Mouse (Mus musculus) lung, postnatal 25 days (tissue): ENCODE data around the gene Hils1.

Source experiments
- DNase-seq: peaks from one replicate; pipeline ENCODE4 v3.0.0; 2022; ENCODE audit warnings: low spot score

The Hils1 gene

DNA sequence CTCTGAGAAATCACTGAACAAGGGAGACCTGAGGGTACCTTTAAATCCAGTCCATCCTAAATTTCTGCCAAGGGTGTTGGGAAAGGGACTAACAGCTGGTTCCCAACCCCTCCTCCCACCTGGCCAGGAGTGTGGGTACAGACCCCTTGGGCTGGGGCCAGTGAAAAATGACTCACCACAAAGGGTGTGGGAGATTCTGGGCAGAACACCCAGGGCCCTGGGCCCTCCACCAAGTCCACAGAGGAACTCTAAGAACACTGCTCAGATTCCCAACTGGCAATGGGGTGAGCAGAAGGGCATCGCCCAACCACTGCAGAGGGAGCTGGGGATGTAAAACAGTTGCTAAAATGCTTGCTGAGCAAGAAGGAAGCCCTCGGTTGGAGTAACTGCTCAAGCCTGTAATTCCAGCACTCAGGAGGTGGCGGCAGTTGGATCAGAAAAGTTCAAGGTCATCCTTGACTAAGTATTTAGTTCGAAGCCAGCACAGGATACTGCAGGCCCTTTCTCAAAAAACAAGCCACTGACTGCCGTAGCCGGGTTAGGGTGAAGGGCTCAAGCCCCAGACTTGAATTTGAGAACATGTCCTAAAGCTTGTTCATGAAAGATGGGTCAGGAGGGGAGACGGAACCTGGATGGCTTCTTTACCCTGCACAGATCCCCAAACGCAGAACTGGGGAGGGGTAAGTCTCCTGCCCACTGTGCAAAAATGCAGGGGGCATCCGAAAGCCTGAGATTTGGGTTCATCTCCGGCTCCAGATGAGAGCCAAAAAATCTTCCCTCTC lies 21.6 kb downstream of the Hils1 start:
- DNase-seq, result no peak

DNA sequence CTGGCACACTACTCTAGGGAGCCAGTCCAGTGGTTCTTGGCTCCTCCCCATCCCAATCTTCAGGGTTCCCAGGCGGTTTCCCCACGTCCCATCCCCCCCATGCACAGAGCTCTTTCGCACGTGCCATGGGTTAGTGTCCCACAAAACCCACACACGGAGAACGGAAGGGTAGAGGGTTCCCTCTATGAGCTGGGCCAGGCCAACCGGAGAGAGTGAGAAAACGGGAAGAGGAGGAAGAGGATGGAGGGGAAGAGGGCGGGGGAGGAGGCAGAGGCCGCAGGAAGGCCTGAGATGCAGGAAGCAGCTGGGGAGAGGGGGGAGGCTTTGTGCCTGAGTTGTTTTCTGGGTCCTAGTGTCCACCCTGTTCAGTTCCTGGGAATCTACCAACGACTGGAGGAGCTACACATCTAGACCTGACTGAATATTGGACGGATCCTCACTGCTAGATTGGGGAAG lies 22.2 kb downstream of the Hils1 start:
- peak; percentile 89 for DNase-seq

GRCm38 (mm10) chr11:94990102-94990748 lies 22.8 kb downstream of the Hils1 start:
- DNase-seq, result no peak

- peak; percentile 95 for DNase-seq
Measured at GRCm38 (mm10) chr11:94990749-94991577, 23.6 kb downstream of the Hils1 start, which contains the start of gene Ppp1r9b. TSS of gene Ppp1r9b (plus strand) at chr11:94991035.

DNA sequence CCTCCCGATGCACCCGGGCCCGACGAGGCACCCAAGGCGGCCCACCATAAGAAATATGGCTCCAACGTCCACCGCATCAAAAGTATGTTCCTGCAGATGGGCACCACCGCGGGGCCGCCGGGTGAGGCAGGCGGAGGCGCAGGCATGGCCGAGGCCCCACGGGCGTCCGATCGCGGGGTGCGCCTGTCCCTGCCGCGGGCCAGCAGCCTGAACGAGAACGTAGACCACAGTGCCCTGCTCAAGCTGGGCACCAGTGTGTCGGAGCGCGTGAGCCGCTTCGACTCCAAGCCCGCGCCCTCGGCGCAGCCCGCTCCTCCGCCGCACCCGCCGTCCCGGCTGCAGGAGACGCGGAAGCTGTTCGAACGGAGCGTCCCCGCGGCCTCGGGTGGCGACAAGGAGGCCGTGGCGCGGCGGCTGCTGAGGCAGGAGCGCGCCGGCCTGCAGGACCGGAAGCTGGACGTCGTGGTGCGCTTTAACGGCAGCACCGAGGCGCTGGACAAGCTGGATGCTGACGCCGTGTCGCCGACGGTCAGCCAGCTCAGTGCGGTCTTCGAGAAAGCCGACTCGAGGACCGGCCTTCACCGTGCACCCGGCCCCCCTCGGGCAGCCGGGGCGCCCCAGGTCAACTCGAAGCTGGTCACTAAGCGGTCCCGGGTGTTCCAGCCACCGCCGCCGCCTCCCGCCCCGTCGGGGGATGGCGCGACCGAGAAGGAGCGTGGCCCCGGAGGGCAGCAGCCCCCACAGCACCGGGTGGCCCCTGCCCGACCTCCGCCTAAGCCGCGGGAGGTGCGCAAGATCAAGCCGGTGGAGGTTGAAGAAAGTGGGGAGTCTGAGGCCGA lies 24.5 kb downstream of the Hils1 start:
- peak; percentile 35 for DNase-seq

- DNase-seq, result no peak
Measured at GRCm38 (mm10) chr11:94992480-94992753, 25.0 kb downstream of the Hils1 start.

GRCm38 (mm10) chr11:94992754-94993606 lies 25.6 kb downstream of the Hils1 start:
- peak; percentile 77 for DNase-seq

GRCm38 (mm10) chr11:94994208-94994814 lies 26.9 kb downstream of the Hils1 start:
- peak; percentile 25 for DNase-seq

DNA sequence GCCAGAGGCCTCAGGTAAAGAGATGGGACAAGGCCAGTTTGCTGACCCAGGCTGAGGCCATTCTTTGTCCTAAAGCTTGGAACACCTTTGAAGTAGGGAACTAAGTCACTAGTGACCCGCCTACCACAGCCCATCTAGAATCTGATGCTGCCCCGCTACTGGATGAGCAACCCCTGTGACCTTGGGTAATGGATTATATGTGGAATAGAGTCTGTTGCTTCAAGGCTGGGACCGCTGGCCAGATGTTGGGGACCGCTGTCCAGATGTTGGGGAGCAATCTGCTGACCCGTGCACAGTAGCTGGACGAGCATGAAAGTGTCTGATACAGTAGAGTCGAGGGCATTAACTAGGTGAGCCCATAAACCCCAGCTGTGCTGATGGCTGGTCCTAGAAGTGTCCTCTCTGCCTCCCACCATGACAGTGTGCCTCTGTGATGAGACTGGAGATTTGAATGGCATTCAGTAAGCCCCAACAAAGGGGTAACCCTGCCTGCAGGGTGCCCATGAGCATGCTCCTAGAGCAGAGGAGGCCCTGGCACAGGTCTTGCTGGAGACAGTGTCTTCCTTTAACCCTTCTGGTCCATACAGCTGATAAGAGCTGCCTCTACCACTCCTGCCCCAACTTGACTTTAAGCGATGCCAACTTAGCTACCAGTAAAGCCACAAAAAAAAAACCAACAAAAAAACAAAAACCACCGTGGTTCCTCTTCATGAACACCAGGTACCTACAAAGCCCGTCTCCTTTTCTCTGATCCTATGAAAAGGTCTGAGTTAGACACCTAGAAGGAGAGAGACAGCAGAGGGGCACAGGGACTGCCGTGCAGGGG lies 27.8 kb downstream of the Hils1 start:
- no peak for DNase-seq

GRCm38 (mm10) chr11:94996101-94996500 lies 28.7 kb downstream of the Hils1 start:
- DNase-seq, result no peak

GRCm38 (mm10) chr11:94996984-94997383 lies 29.6 kb downstream of the Hils1 start:
- DNase-seq, result no peak

- DNase-seq, result no peak
Measured at GRCm38 (mm10) chr11:94997596-94997995, 30.2 kb downstream of the Hils1 start.

GRCm38 (mm10) chr11:94998041-94998531 lies 30.7 kb downstream of the Hils1 start:
- peak; percentile 37 for DNase-seq

GRCm38 (mm10) chr11:95000128-95000527 lies 32.7 kb downstream of the Hils1 start:
- DNase-seq, result no peak

- peak; percentile 70 for DNase-seq
Measured at GRCm38 (mm10) chr11:95000548-95000947, 33.2 kb downstream of the Hils1 start.

- DNase-seq, result peak; percentile 76
Measured at GRCm38 (mm10) chr11:95001058-95001457, 33.7 kb downstream of the Hils1 start.

DNA sequence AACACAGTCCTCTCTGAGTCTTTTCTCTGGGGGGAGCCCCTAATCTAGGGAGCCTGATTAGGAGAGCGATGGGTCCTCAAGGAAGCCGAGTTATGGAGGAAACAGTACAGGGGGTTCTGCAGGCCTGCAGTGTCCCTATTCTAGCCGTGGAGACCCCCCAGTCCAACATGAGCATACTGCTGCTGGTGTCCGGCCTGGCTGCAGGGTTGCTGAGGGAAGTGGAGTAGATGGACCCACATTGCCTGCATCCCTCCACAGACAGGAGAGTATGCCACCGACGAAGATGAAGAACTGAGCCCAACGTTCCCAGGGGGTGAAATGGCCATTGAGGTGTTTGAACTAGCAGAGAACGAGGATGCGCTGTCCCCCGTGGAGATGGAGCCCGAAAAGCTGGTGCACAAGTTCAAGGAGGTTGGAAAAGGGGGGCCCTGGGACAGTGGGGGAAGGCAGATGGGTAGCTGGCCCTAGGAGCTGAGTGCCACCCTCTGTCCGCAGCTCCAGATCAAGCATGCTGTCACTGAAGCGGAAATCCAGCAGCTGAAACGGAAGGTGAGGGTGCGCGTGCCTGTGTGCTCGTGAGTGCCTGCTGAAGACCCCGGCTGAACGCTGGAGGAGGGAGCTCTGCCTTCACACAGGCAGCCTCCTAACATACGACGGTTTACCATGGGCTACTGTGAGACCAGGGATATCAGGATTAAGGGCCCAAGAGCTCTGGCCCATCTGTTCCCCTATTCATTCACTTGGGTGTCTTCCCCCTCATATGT lies 34.4 kb downstream of the Hils1 start:
- DNase-seq, result no peak

DNA sequence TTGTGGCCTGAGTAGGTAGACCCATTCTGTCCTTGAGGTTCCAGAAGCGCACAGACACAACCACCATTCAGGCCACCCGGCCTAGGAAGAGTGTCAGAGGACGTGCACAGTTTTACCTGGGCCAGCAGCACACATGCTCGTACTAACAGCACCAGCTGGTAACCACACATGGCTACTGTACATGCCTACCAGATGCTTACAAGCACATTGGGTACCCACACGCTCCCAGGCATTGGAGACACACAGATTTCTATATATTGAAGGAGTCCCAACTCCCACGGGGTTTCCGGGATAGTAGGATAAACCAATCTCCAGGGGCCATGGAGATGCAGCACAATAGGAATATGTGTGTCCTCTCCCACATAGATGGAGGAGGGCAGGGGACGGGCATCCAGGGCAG lies 35.3 kb downstream of the Hils1 start:
- DNase-seq, result no peak
